Mouse (Mus musculus): ENCODE measurements around the gene Atp5e. TPM values are rescaled to one million over a fixed set of nuclear protein-coding genes. Genes with fewer than 3 reads are reported as not detected.
A peak's percentile ranks its signal among the peaks of the same experiment; 100 is the strongest.

The Atp5e gene
- polyA plus RNA-seq, 1 experiment from 2014 or later: 911 TPM

DNA sequence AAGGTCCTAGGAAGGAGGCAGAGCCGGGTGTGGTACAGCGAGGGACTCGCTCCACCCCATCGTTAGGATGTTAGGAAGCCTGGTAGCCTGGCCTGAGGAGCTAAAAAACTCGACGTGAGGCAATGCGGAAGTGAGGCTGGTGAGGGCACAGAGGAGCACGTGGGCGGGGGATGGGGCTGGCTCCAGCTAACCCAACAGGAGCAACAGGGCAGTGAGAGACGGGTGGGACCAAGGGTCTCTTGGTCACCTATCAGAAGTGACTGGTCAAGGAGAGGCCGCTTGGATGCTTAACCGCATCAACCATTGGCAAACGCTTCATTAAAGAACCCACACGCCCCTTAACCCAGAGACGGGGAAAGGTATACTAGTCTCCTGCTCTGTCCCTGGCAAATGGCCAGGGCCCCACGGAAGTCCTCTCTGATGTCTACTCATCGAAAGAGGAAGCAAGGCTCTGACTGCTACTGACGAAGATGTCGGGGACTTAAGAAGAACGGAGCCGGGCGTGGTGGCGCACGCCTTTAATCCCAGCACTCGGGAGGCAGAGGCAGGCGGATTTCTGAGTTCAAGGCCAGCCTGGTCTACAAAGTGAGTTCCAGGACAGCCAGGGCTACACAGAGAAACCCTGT is 27.7 kb downstream of the Atp5e start:
- H3K4me2 ChIP-seq: no peak overlapping the region
- ATAC-seq (ENCODE audit: insufficient number of reproducible peaks, insufficient read depth, low FRiP score, low TSS enrichment, low read depth): no peak
- H3K9me3 ChIP-seq: no peaks in the 10 kb centered on the region
- H3K4me1 ChIP-seq: peaks cover 22% of the 10 kb centered on the region
- H3K4me3 ChIP-seq: no peak overlapping the region
- peaks cover 38% of the 10 kb centered on the region for H3K36me3 ChIP-seq
- H3K27ac ChIP-seq: no peak overlapping the region
- no peak overlapping the region for H3K9ac ChIP-seq
- no peaks in the 10 kb centered on the region for H3K27me3 ChIP-seq
- 91% methylated on average over 26 of the region's 26 CpGs for WGBS

DNA sequence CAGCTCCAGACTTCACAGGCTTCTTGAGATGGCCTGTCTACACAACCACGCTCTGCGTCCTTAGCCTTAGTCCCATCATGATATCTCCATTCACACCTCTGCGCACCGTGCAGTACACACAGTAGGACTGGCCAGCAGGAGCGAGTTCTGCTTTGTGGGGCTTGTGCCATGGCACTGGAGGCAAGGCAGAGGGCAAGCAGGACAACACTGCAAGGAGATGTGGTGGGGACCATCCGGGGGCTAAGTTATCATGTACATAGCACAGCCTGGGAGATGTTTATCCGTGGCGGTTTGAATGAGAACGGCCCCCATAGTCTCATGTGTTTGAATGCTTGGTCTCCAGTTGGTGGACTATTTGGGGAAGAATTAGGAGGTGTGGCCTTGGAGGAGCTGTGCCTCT is 29.0 kb downstream of the Atp5e start:
- Histone ChIP-seq H3K36me3 (peaks cover 41% of the 10 kb centered on the region), H3K9ac (no peak overlapping the region), H3K27ac (no peak overlapping the region), H3K4me1 (peaks cover 22% of the 10 kb centered on the region), H3K27me3 (no peaks in the 10 kb centered on the region), H3K4me3 (no peak overlapping the region), H3K9me3 (no peaks in the 10 kb centered on the region), H3K4me2 (no peak overlapping the region)
- 96% methylated on average over 9 of the region's 9 CpGs for WGBS
- ATAC-seq (ENCODE audit: insufficient number of reproducible peaks, insufficient read depth, low FRiP score, low TSS enrichment, low read depth): no peak

DNA sequence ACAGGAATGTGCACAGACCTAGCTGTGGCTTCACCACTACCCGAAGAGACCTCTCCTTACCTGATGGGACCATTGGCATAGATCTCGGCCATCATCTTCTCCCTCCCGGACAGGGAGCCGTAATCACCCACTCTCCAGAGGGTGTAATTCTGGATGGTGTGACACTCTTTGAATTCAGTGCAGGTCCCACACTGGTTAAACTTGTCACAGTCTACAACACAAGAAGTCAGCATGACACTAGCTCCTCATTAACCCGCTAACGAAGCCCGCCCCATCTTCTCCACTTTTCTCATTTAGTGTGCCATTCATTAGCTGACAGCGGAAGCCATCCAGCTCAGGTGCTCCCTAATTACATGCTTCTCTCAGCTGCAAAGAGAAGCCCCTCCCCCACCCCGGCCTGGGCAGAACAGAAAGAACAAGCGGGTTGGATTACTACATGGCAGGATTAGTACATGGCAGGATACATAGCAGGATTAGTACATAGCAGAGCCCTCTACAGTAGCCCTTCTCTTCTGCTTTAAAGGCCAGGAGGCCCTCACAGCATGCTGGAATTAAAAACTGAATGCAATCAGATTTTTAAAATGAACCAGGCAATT is 34.8 kb downstream of the Atp5e start:
- Histone ChIP-seq H3K4me2 (no peak overlapping the region), H3K4me1 (no peaks in the 10 kb centered on the region), H3K27me3 (no peaks in the 10 kb centered on the region), H3K9ac (no peak overlapping the region), H3K9me3 (no peaks in the 10 kb centered on the region), H3K36me3 (peaks cover 75% of the 10 kb centered on the region), H3K4me3 (no peak overlapping the region), H3K27ac (no peak overlapping the region)
- WGBS: 70% methylated on average over 10 of the region's 10 CpGs
- no peak for ATAC-seq (ENCODE audit: insufficient number of reproducible peaks, insufficient read depth, low FRiP score, low TSS enrichment, low read depth)

DNA sequence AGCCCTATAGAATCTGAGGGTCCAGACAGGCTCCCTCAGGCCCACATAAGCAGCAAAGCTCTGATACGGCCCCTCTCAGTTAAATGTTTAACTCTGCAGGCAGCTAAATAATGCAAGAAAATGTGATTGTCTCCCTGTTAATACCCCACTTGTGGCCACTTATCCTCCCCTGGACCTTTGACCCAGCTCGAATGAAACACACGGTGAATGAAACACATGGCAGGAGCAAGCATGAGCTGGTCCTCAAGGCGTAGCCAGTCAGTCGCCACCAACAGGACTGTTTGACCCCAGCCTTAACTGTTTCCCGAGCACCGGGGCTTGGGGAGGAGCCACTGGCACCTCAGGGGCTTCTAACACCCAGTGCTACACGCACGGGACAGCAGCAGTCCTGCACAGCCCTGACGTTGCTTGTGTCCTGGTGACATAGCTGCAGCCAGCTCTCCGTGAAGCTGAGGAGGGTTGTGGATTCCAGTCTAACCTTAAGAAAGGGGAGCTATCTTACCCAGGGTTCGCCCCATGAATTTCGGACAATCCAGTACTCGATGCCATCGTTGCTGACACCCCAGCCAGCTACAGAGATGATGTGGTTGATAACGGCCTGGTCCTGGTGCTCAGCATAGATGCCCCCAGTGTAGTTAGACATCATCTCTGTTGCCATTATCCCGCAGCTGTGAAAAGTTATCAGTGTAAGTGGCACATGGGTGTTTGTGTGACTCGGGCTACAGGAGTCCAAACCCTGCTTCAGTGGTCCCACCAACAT is 35.6 kb downstream of the Atp5e start:
- H3K9ac ChIP-seq: no peak overlapping the region
- 79% methylated on average over 18 of the region's 18 CpGs for WGBS
- ATAC-seq (ENCODE audit: insufficient number of reproducible peaks, insufficient read depth, low FRiP score, low TSS enrichment, low read depth): no peak
- H3K36me3 ChIP-seq: peaks cover 78% of the 10 kb centered on the region
- H3K4me3 ChIP-seq: no peak overlapping the region
- H3K9me3 ChIP-seq: no peaks in the 10 kb centered on the region
- H3K27ac ChIP-seq: no peak overlapping the region
- H3K4me2 ChIP-seq: no peak overlapping the region
- H3K4me1 ChIP-seq: no peaks in the 10 kb centered on the region
- no peaks in the 10 kb centered on the region for H3K27me3 ChIP-seq

DNA sequence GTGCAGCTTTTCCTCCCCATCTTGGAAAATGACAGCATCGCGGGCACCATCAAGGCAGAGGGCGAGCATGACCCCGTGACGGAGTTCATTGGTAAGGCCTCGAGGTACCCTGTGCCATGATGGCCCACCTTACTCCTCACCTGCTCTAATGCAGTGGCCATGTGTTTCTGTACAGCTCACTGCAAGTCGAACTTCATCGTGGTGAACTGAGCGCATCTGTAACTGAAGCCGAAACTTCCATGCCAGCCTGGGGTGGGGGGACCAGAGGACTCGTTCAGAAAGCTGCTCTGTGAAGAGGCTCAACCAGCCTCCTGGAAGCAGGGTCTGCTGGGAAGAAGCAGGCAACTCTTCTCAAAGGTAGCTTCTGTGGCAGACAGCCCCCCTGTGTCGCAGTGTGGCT is 37.0 kb downstream of the Atp5e start:
- H3K9me3 ChIP-seq: no peaks in the 10 kb centered on the region
- no peak for ATAC-seq (ENCODE audit: insufficient number of reproducible peaks, insufficient read depth, low FRiP score, low TSS enrichment, low read depth)
- H3K27ac ChIP-seq: no peak overlapping the region
- 87% methylated on average over 12 of the region's 12 CpGs for WGBS
- H3K4me3 ChIP-seq: no peak overlapping the region
- no peaks in the 10 kb centered on the region for H3K27me3 ChIP-seq
- H3K9ac ChIP-seq: no peak overlapping the region
- H3K36me3 ChIP-seq: peaks cover 81% of the 10 kb centered on the region
- H3K4me2 ChIP-seq: no peak overlapping the region
- no peaks in the 10 kb centered on the region for H3K4me1 ChIP-seq

DNA sequence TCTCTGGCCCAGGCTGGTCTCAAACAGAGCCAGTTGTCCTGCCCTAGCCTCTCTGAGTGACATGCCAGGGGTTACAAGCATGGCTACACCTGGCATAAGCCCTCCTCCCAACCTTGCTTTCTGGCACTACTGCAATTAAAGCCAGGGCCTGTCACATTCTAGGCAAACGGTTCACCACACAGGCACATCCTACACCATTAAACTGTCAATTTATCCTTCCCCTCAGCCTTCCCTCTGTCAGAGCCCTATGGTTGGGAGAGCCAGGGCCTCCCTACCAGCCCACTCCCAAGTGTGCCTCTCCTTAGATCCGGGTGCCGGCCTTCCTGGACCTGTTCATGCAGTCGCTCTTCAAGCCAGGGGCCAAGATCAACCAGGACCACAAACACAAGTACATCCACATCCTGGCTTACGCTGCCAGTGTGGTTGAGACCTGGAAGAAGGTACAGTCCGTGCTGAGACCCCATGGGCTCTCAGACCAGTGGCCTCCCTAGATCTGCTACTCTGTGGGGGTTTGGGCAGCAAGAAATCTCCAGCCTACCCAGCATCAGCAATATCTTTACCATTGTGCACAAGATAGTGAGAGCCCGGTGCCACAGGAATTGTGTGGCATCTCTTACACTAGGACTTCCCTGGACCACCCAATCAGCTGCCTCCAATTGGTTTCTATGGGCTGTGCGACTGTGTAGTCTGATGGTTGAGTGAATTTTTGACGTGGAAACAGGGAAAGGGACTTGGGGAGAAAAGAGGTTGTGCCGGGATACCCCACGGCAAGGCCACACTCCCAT is 39.4 kb downstream of the Atp5e start:
- Histone ChIP-seq H3K4me2 (no peak overlapping the region), H3K4me1 (no peaks in the 10 kb centered on the region), H3K27ac (no peak overlapping the region), H3K36me3 (peaks cover 100% of the 10 kb centered on the region), H3K4me3 (no peak overlapping the region), H3K9ac (no peak overlapping the region), H3K9me3 (no peaks in the 10 kb centered on the region), H3K27me3 (no peaks in the 10 kb centered on the region)
- no peak for ATAC-seq (ENCODE audit: insufficient number of reproducible peaks, insufficient read depth, low FRiP score, low TSS enrichment, low read depth)
- WGBS: 90% methylated on average over 11 of the region's 11 CpGs

DNA sequence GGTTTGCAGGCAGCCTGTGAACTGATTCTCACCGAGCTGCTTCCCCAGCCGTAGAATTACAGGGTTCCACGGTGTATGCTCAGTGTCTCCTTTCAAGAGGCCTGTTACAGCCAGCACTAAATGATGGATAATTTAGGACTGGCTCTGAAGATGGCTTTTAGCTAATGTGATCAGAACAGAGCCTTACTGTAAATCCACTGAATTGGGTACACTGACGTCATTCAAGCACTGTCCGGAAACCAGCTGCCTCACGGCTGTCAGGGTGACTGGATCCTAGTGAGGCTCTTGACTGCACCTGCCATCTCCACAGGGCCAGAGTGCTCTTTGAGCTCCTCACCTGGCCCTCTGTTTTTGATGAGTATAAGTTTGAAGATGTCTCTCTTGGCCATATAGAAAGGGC is 42.8 kb downstream of the Atp5e start:
- Histone ChIP-seq H3K9ac (no peak overlapping the region), H3K36me3 (peaks cover 68% of the 10 kb centered on the region), H3K9me3 (no peaks in the 10 kb centered on the region), H3K27me3 (no peaks in the 10 kb centered on the region), H3K4me2 (no peak overlapping the region), H3K4me3 (no peak overlapping the region), H3K4me1 (peaks cover 11% of the 10 kb centered on the region), H3K27ac (no peak overlapping the region)
- no peak for ATAC-seq (ENCODE audit: insufficient number of reproducible peaks, insufficient read depth, low FRiP score, low TSS enrichment, low read depth)
- 85% methylated on average over 6 of the region's 6 CpGs for WGBS

DNA sequence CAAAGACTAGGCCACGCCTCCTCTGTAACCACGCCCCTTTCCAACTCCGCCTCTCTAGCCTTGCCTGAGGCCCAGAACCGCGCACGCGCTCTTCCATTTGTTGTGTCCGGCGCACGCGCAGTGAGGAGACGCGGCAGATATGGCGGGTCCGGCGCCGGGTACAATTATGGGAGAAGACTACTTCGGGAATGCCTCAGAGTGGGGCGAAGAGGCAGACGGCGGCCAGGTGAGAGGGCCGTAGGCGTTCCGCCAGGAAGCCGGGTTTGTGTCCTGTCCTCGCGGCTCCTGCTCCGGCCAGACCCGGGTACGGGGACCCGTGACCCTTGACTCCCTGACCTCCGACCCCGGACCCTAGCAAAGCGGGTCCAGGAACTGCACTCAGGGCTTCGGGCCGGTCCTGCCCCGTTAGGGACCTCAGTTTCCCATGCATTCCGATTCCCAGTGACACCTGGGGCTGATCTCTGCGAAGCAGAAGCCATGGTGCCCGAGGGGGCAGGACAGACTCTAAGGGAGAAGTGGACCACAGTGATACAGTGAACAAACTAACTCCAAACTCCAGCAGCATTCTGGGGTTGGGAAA is 48.1 kb downstream of the Atp5e start, which contains the start of gene Nelfcd:
Nelfcd (plus strand) TSS at position 74 of the 580 bp plus-strand sequence.
- Histone ChIP-seq H3K4me2 (peak within 1 kb of the TSS; percentile 74), H3K27ac (no peak within 1 kb of the TSS), H3K36me3 (peaks cover 15% of the 10 kb centered on the region), H3K9ac (peak within 1 kb of the TSS; percentile 94), H3K9me3 (no peaks in the 10 kb centered on the region), H3K27me3 (no peaks in the 10 kb centered on the region), H3K4me1 (peaks cover 11% of the 10 kb centered on the region), H3K4me3 (peak within 1 kb of the TSS; percentile 84)
- WGBS: 0% methylated on average over 40 of the region's 40 CpGs
- ATAC-seq (ENCODE audit: insufficient number of reproducible peaks, insufficient read depth, low FRiP score, low TSS enrichment, low read depth): peak; percentile 87

DNA sequence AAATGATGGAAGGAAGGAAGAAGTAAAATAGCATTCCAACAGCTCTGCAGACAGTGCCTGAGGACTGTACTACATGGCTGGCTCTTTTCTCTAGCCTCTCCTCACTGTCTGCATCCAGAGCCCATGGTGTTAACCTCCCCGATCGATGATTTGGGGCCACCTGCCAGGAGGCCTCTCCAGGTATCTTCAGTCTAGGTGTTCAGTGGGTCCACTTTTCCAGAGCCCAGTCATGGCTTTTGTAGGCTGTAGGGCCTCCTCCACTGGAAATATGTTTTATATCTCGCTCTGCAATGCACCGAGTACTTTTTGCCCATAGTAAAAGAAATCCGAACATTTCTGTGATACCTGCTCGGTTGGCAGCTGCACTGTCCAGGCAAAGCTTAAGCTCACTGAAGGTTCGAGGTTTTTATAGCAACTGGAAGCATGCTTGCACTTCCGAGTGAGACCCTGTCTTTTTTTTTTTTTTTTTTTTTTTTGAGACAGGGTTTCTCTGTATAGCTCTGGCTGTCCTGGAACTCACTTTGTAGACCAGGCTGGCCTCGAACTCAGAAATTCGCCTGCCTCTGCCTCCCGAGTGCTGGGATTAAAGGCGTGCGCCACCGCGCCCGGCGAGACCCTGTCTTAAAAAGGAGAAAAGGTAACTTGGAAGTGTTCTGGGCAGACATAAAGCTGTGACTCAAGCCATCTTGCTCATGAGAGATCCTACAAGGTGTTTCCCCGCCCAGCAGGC is 48.7 kb downstream of the Atp5e start:
- H3K4me3 ChIP-seq: peak overlapping the region; percentile 84
- 44% methylated on average over 18 of the region's 18 CpGs for WGBS
- 0 out of 2 replicates have a peak, but pooled peaks have one; percentile 4 for ATAC-seq (ENCODE audit: insufficient number of reproducible peaks, insufficient read depth, low FRiP score, low TSS enrichment, low read depth)
- peaks cover 11% of the 10 kb centered on the region for H3K4me1 ChIP-seq
- peak overlapping the region; percentile 74 for H3K4me2 ChIP-seq
- H3K9ac ChIP-seq: no peak overlapping the region
- H3K27ac ChIP-seq: no peak overlapping the region
- H3K27me3 ChIP-seq: no peaks in the 10 kb centered on the region
- H3K36me3 ChIP-seq: peaks cover 9% of the 10 kb centered on the region
- H3K9me3 ChIP-seq: no peaks in the 10 kb centered on the region

DNA sequence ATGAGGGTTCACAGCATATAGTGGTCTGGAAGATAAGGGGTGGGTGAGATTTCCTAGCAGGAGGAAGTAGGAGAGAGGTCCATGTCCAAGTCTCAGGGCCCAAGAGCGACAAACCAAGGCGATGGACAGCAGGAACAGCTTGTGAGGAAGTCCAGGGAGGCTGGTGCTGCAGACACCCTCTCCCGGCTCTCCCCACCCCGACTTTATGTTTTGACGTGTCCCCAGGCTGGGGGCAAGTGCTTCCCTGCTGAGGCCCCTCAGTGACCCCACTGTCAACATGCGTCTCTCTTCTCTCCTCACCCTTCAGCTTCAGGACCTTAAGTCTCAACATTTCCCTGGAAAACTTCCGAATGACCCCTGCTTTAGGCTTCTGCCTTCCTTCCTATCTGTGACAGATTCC is 50.8 kb downstream of the Atp5e start:
- ATAC-seq (ENCODE audit: insufficient number of reproducible peaks, insufficient read depth, low FRiP score, low TSS enrichment, low read depth): no peak
- H3K4me2 ChIP-seq: no peak overlapping the region
- H3K27me3 ChIP-seq: no peaks in the 10 kb centered on the region
- H3K27ac ChIP-seq: no peak overlapping the region
- H3K36me3 ChIP-seq: no peaks in the 10 kb centered on the region
- no peak overlapping the region for H3K9ac ChIP-seq
- peaks cover 11% of the 10 kb centered on the region for H3K4me1 ChIP-seq
- 80% methylated on average over 7 of the region's 7 CpGs for WGBS
- H3K4me3 ChIP-seq: no peak overlapping the region
- no peaks in the 10 kb centered on the region for H3K9me3 ChIP-seq

Measured in embryonic facial prominence, embryonic 13.5 days (tissue).